Mouse (Mus musculus) CH12.LX (cell line): ENCODE results near the gene Erf. TPM values are rescaled to one million over a fixed set of nuclear protein-coding genes. Genes with fewer than 3 reads are reported as not detected.

Source experiments
- DNase-seq: peaks from one replicate; pipeline ENCODE4 v3.0.0-alpha.2; 2013; ENCODE audit errors: extremely low read depth
- H3K27ac ChIP-seq: 2 replicates; pipeline ENCODE4 v1.5.1; 2012; ENCODE audit warnings: low read depth, mild to moderate bottlenecking, control low read depth, moderate library complexity; ENCODE audit not compliant: insufficient read depth
- H3K27me3 ChIP-seq: replicated peaks from 2 replicates; pipeline ENCODE3; 2012; ENCODE audit warnings: inconsistent platforms
- H3K36me3 ChIP-seq, 2 experiments: replicated peaks in 1 of 2; 2 replicates each; pipeline versions ENCODE3 to v1.6.1; 2012; ENCODE audit warnings: inconsistent platforms in 1 of 2, low read length in 1 of 2, mild to moderate bottlenecking in 1 of 2, mixed read lengths in 1 of 2, moderate library complexity in 1 of 2; ENCODE audit not compliant: control insufficient read depth in 1 of 2, insufficient read depth in 1 of 2
- H3K4me1 ChIP-seq, 2 experiments: 2 replicates each; pipeline ENCODE4 v1.6.1; 2012; ENCODE audit warnings: inconsistent platforms in 1 of 2, moderate library complexity in 1 of 2; ENCODE audit not compliant: insufficient read depth in 2 of 2, control insufficient read depth in 1 of 2
- H3K4me2 ChIP-seq: 2 replicates; pipeline ENCODE4 v1.6.1; 2012; ENCODE audit warnings: low read depth, mild to moderate bottlenecking, control low read depth; ENCODE audit not compliant: poor library complexity, insufficient read depth, severe bottlenecking
- H3K4me3 ChIP-seq, 3 experiments: fragments of 150-350 bp in 1 of 3; sonication (generic) in 1 of 3; replicated peaks in 1 of 3; 2 replicates each; pipeline versions ENCODE3 to v1.5.1; 2011 to 2012; ENCODE audit warnings: low read depth in 2 of 3, low read length in 2 of 3, mild to moderate bottlenecking in 2 of 3, moderate library complexity in 2 of 3, control low read depth in 1 of 3, improper control_type of control experiment in 1 of 3, inconsistent platforms in 1 of 3, mixed read lengths in 1 of 3; ENCODE audit not compliant: poor library complexity in 1 of 3
- H3K79me2 ChIP-seq: replicated peaks from 2 replicates; pipeline ENCODE4 v1.6.1; 2012; ENCODE audit warnings: mild to moderate bottlenecking, moderate library complexity; ENCODE audit not compliant: control insufficient read depth, poor library complexity, insufficient read depth, severe bottlenecking; ENCODE audit errors: extremely low read depth
- H3K9ac ChIP-seq: 2 replicates; pipeline ENCODE4 v1.6.1; 2012; ENCODE audit warnings: low read depth, mild to moderate bottlenecking, control low read depth, moderate library complexity; ENCODE audit not compliant: insufficient read depth
- H3K9me3 ChIP-seq: replicated peaks from 2 replicates; pipeline ENCODE3; 2012; ENCODE audit warnings: low read length, inconsistent platforms, mixed read lengths
- BHLHE40 ChIP-seq: IDR thresholded peaks from 2 replicates; pipeline ENCODE4 v1.6.1; 2011; ENCODE audit warnings: mild to moderate bottlenecking, low read depth, low read length, improper control_type of control experiment
- CHD1 ChIP-seq: IDR thresholded peaks from 2 replicates; pipeline ENCODE4 v1.6.1; 2012; ENCODE audit warnings: low read depth, low read length, improper control_type of control experiment, inconsistent platforms
- CHD2 ChIP-seq: IDR thresholded peaks from 2 replicates; pipeline ENCODE4 v1.6.1; 2011; ENCODE audit warnings: low read length, improper control_type of control experiment
- CTCF ChIP-seq, 2 experiments: IDR thresholded peaks in 1 of 2; conservative IDR thresholded peaks in 1 of 2; 2 replicates each; pipeline ENCODE4 v1.5.1; 2011 to 2012; ENCODE audit warnings: low read depth in 2 of 2, low read length in 2 of 2, improper control_type of control experiment in 1 of 2, inconsistent platforms in 1 of 2, mild to moderate bottlenecking in 1 of 2, moderate library complexity in 1 of 2
- E2F4 ChIP-seq: IDR thresholded peaks from 2 replicates; pipeline ENCODE4 v1.6.1; 2011; ENCODE audit warnings: low read depth, low read length, improper control_type of control experiment; ENCODE audit not compliant: insufficient replicate concordance
- ELF1 ChIP-seq: IDR thresholded peaks from 2 replicates; pipeline ENCODE4 v1.6.1; 2014; ENCODE audit warnings: low read depth, mild to moderate bottlenecking, inconsistent platforms, low read length, improper control_type of control experiment
- EP300 ChIP-seq: IDR thresholded peaks from 2 replicates; pipeline ENCODE4 v1.6.1; 2011; ENCODE audit warnings: low read length, improper control_type of control experiment
- ETS1 ChIP-seq: conservative IDR thresholded peaks from 2 replicates; pipeline ENCODE4 v1.6.1; 2012; ENCODE audit warnings: low read depth, mild to moderate bottlenecking, inconsistent platforms, low read length, improper control_type of control experiment, moderate library complexity
- GABPA ChIP-seq: IDR thresholded peaks from 2 replicates; pipeline ENCODE4 v1.6.1; 2012; ENCODE audit warnings: low read depth, low read length, improper control_type of control experiment, inconsistent platforms; ENCODE audit not compliant: insufficient replicate concordance
- HCFC1 ChIP-seq: IDR thresholded peaks from 2 replicates; pipeline ENCODE4 v1.6.1; 2012; ENCODE audit warnings: low read depth, mild to moderate bottlenecking, inconsistent platforms, low read length, improper control_type of control experiment
- IRF4 ChIP-seq: IDR thresholded peaks from 2 replicates; pipeline ENCODE4 v1.6.1; 2014; ENCODE audit warnings: low read depth, mild to moderate bottlenecking, inconsistent platforms, low read length, improper control_type of control experiment
- JUN ChIP-seq: IDR thresholded peaks from 2 replicates; pipeline ENCODE4 v1.6.1; 2011; ENCODE audit warnings: low read depth, mild to moderate bottlenecking, low read length, improper control_type of control experiment, moderate library complexity; ENCODE audit not compliant: insufficient read depth
- JUND ChIP-seq: conservative IDR thresholded peaks from 2 replicates; pipeline ENCODE4 v1.6.1; 2011; ENCODE audit warnings: low read depth, low read length, improper control_type of control experiment
- KAT2A ChIP-seq: IDR thresholded peaks from 2 replicates; pipeline ENCODE4 v1.6.1; 2012; ENCODE audit warnings: low read length, improper control_type of control experiment, inconsistent platforms; ENCODE audit not compliant: insufficient replicate concordance
- MAFK ChIP-seq: IDR thresholded peaks from 2 replicates; pipeline ENCODE4 v1.6.1; 2011; ENCODE audit warnings: low read length, improper control_type of control experiment; ENCODE audit not compliant: insufficient replicate concordance
- MAX ChIP-seq: IDR thresholded peaks from 2 replicates; pipeline ENCODE4 v1.6.1; 2011; ENCODE audit warnings: low read length, improper control_type of control experiment
- MAZ ChIP-seq: IDR thresholded peaks from 2 replicates; pipeline ENCODE4 v1.6.1; 2012; ENCODE audit warnings: low read depth, mild to moderate bottlenecking, inconsistent platforms, low read length, improper control_type of control experiment, moderate library complexity
- MEF2A ChIP-seq: IDR thresholded peaks from 2 replicates; pipeline ENCODE4 v1.6.1; 2014; ENCODE audit warnings: low read depth, mild to moderate bottlenecking, inconsistent platforms, low read length, improper control_type of control experiment, borderline replicate concordance
- MXI1 ChIP-seq: IDR thresholded peaks from 2 replicates; pipeline ENCODE4 v1.6.1; 2011; ENCODE audit warnings: mild to moderate bottlenecking, low read depth, low read length, improper control_type of control experiment
- NELFE ChIP-seq: IDR thresholded peaks from 2 replicates; pipeline ENCODE4 v1.6.1; 2011; ENCODE audit warnings: low read depth, low read length, improper control_type of control experiment
- NRF1 ChIP-seq: IDR thresholded peaks from 2 replicates; pipeline ENCODE4 v1.6.1; 2014; ENCODE audit warnings: low read depth, mild to moderate bottlenecking, inconsistent platforms, low read length, improper control_type of control experiment, moderate library complexity
- PAX5 ChIP-seq: IDR thresholded peaks from 2 replicates; pipeline ENCODE4 v1.6.1; 2012; ENCODE audit warnings: low read length, inconsistent platforms, mixed read lengths
- POLR2A ChIP-seq: IDR thresholded peaks from 2 replicates; pipeline ENCODE4 v1.6.1; 2011; ENCODE audit warnings: low read depth, mild to moderate bottlenecking, improper control_type of control experiment, low read length
- POLR2AphosphoS2 ChIP-seq: IDR thresholded peaks from 2 replicates; pipeline ENCODE4 v1.6.1; 2011; ENCODE audit warnings: low read depth, low read length, improper control_type of control experiment
- RAD21 ChIP-seq: IDR thresholded peaks from 2 replicates; pipeline ENCODE4 v1.6.1; 2011; ENCODE audit warnings: low read depth, mild to moderate bottlenecking, low read length, improper control_type of control experiment, moderate library complexity
- SIN3A ChIP-seq: IDR thresholded peaks from 2 replicates; pipeline ENCODE4 v1.6.1; 2012; ENCODE audit warnings: low read length, improper control_type of control experiment, inconsistent platforms
- SMC3 ChIP-seq: IDR thresholded peaks from 2 replicates; pipeline ENCODE4 v1.6.1; 2011; ENCODE audit warnings: low read depth, low read length, improper control_type of control experiment
- TBP ChIP-seq: conservative IDR thresholded peaks from 2 replicates; pipeline ENCODE4 v1.6.1; 2011; ENCODE audit warnings: low read depth, low read length, improper control_type of control experiment
- TCF12 ChIP-seq: IDR thresholded peaks from 2 replicates; pipeline ENCODE4 v1.6.1; 2014; ENCODE audit warnings: low read depth, mild to moderate bottlenecking, inconsistent platforms, low read length, improper control_type of control experiment
- UBTF ChIP-seq: IDR thresholded peaks from 2 replicates; pipeline ENCODE4 v1.6.1; 2012; ENCODE audit warnings: low read depth, mild to moderate bottlenecking, inconsistent platforms, low read length, improper control_type of control experiment, moderate library complexity
- USF1 ChIP-seq: IDR thresholded peaks from 2 replicates; pipeline ENCODE4 v1.6.1; 2014; ENCODE audit warnings: low read depth, mild to moderate bottlenecking, inconsistent platforms, low read length, improper control_type of control experiment
- USF2 ChIP-seq: conservative IDR thresholded peaks from 2 replicates; pipeline ENCODE4 v1.6.1; 2011; ENCODE audit warnings: low read depth, low read length, improper control_type of control experiment
- ZC3H11A ChIP-seq: IDR thresholded peaks from 2 replicates; pipeline ENCODE4 v1.6.1; 2012; ENCODE audit warnings: low read depth, mild to moderate bottlenecking, inconsistent platforms, low read length, improper control_type of control experiment
- ZKSCAN1 ChIP-seq: IDR thresholded peaks from 2 replicates; pipeline ENCODE4 v1.6.1; 2012; ENCODE audit warnings: low read depth, inconsistent platforms, low read length, improper control_type of control experiment, borderline replicate concordance
- ZNF384 ChIP-seq: IDR thresholded peaks from 2 replicates; pipeline ENCODE4 v1.6.1; 2012; ENCODE audit warnings: low read depth, low read length, improper control_type of control experiment, inconsistent platforms
- dilution Hi-C: fragments of 300-500 bp; cut with MboI; formaldehyde crosslinking; loops from 2 replicates; pipeline ENCODE4 v1.14.3; 2020; ENCODE audit warnings: low sequenced_read_pairs; ENCODE audit not compliant: extremely low pct_unique_long_range_greater_than_20kb, extremely low pct_ligation_motif_present
- in situ Hi-C: fragments of 300-500 bp; cut with MboI; formaldehyde crosslinking; loops from 3 replicates; pipeline ENCODE4 v1.14.3; 2019; ENCODE audit warnings: low sequenced_read_pairs, low pct_ligation_motif_present, low pct_unique_long_range_greater_than_20kb, mixed read lengths
- polyA plus RNA-seq: library from polyadenylated mRNA; unstranded; fragments of >175 nt; gene quantifications from 2 replicates; pipeline ENCODE4 v1.2.1, GENCODE M21; 2012; ENCODE audit warnings: low read depth; ENCODE audit not compliant: insufficient read length
- total RNA-seq, 2 experiments: library from RNA; depleted of rRNA; stranded (reverse); fragments of 300-350 nt in 1 of 2; fragments of >200 nt in 1 of 2; gene quantifications; 2 replicates each; pipeline ENCODE4 v1.2.3; 2012 to 2014

The Erf gene
- total and polyA plus RNA-seq, 3 experiments = 6.1 to 15.4 (median 13.2) TPM

GRCm38 (mm10) chr7:25297454-25298325 is 47.1 kb upstream of the Erf start, which contains the start of gene Pafah1b3:
Pafah1b3 (minus strand) TSS chr7:25297986.
- H3K9ac ChIP-seq = peak within 1 kb of the TSS; percentile 42
- H3K4me3 ChIP-seq = peak within 1 kb of the TSS; percentile 51 to 74 (median 64)
- in situ Hi-C loops = no loop called here
- peak within 1 kb of the TSS; percentile 56 for H3K27ac ChIP-seq
- H3K27me3 ChIP-seq = peaks cover 7% of the 10 kb centered on the region
- peaks cover 17 to 54% of the 10 kb centered on the region in 2 experiments for H3K4me1 ChIP-seq
- no peaks in the 10 kb centered on the region for H3K9me3 ChIP-seq
- H3K4me2 ChIP-seq = peak within 1 kb of the TSS; percentile 48
- TF ChIP-seq NRF1 (no peak), POLR2A (peak; percentile 25; the same call in 1 of the 2 replicates), MEF2A (no peak; the same call in 1 of the 2 replicates), CTCF (conservative IDR thresholded peaks at IDR 0.05 in 1 of 2, IDR thresholded peaks at IDR 0.05 in 1 of 2; ENCODE audit: low read depth in 2 of 2, low read length in 2 of 2) (peak in 1 of 2 experiments; percentile 46; a peak in 2 of 4 replicates), GABPA (no peak), SMC3 (peak; percentile 27), NELFE (0 out of 2 replicates have a peak, but pooled peaks have one; percentile 11), JUN (no peak), RAD21 (peak; percentile 28), UBTF (no peak), MAZ (no peak), IRF4 (0 out of 2 replicates have a peak, but pooled peaks have one; percentile 26), CHD1 (peak; percentile 96), MAX (no peak), E2F4 (no peak), MXI1 (peak; percentile 31; the same call in 1 of the 2 replicates), CHD2 (peak; percentile 59; the same call in 1 of the 2 replicates), SIN3A (no peak; the same call in 1 of the 2 replicates), BHLHE40 (peak; percentile 30; the same call in 1 of the 2 replicates), JUND (no peak), ZC3H11A (no peak), ETS1 (no peak), TBP (0 out of 2 replicates have a peak, but pooled peaks have one; percentile 46), USF2 (no peak), KAT2A (no peak), POLR2AphosphoS2 (no peak), PAX5 (no peak), EP300 (no peak), ZKSCAN1 (no peak), ZNF384 (no peak), HCFC1 (peak; percentile 52; the same call in 1 of the 2 replicates), TCF12 (peak; percentile 32; the same call in 1 of the 2 replicates), ELF1 (0 out of 2 replicates have a peak, but pooled peaks have one; percentile 35), MAFK (no peak), USF1 (no peak)
- TF ChIP-seq, all 38 proteins: peak for 14
- Histone ChIP-seq H3K36me3 (peaks cover 19% of the 10 kb centered on the region in 2 experiments), H3K79me2 (no peaks in the 10 kb centered on the region)
- dilution Hi-C loops = no loop called here
- no peak for DNase-seq
